11 mouse cellular contexts compared by ENCODE assay signal in genomic region chr8:46713844-46714243, GRCm38 (mm10). TPM values are rescaled to one million over a fixed set of nuclear protein-coding genes. Genes with fewer than 3 reads are reported as not detected.
DNase-seq lines count a peak whose midpoint lies in the region; ATAC-seq lines count a peak whose summit lies in the region.
"Had no signal": no experiment of that assay in that cellular context is flagged by ENCODE, and none has a peak within 500 bp of the region (broad histone marks: within the 10 kb centered on the region; RNA-seq: fewer than 3 reads in every experiment).

No protein-coding gene starts in this region.

- peak; percentile 20 for DNase-seq in heart, adult 8-10 months (ENCODE audit: low spot score)
- peak; percentile 14 for DNase-seq in heart, postnatal 4 days
- DNase-seq in c-Kit-positive CD71-positive TER-119-positive erythroid progenitor cells, embryonic 14.5 days (ENCODE audit: low spot score) = no peak
- no peak for DNase-seq in embryo, embryonic 11 days
- no peak for DNase-seq in gastrocnemius, postnatal 4 days (ENCODE audit: low spot score in 2 of 2)
- DNase-seq: adrenal gland, postnatal 25 days had no signal

- no peak overlapping the region for H3K9ac ChIP-seq in heart, embryonic 11.5 days (ENCODE audit: low read depth, low read length)

- no peaks in the 10 kb centered on the region for H3K4me1 ChIP-seq in heart, embryonic 11.5 days (ENCODE audit: control insufficient read depth, insufficient read depth, low read length)

- no peaks in the 10 kb centered on the region for H3K36me3 ChIP-seq in heart, embryonic 11.5 days (ENCODE audit: control insufficient read depth, insufficient read depth, low read length)
- H3K36me3 ChIP-seq: hindbrain, embryonic 10.5 days; midbrain, embryonic 10.5 days had no signal

- H3K4me2 ChIP-seq in heart, embryonic 11.5 days = no peak overlapping the region

- ATAC-seq in heart, embryonic 11.5 days (replicated peaks; ENCODE audit: insufficient number of reproducible peaks, low FRiP score, low TSS enrichment) = no peak
- peak; percentile 78 for ATAC-seq in CD4-positive, CD25-positive, alpha-beta regulatory T cell, adult 4 months
- ATAC-seq in monocyte, adult 5-6 weeks (replicated peaks; ENCODE audit: insufficient number of reproducible peaks, low FRiP score, low TSS enrichment, poor library complexity, severe bottlenecking) = 0 out of 2 replicates have a peak, but pooled peaks have one; percentile 53

- 59% methylated on average over 6 of the region's 6 CpGs for WGBS in heart, embryonic 11.5 days (ENCODE audit: insufficient replicate concordance)

- H3K27ac ChIP-seq in heart, embryonic 11.5 days (ENCODE audit: low read depth, low read length) = no peak overlapping the region
- H3K27ac ChIP-seq: hindbrain, embryonic 10.5 days; midbrain, embryonic 10.5 days had no signal

- no peaks in the 10 kb centered on the region for H3K27me3 ChIP-seq in heart, embryonic 11.5 days (ENCODE audit: control insufficient read depth, insufficient read depth, low read length)

- no peaks in the 10 kb centered on the region for H3K9me3 ChIP-seq in heart, embryonic 11.5 days (replicated peaks; ENCODE audit: control insufficient read depth, low read length)
- H3K9me3 ChIP-seq: hindbrain, embryonic 10.5 days; midbrain, embryonic 10.5 days had no signal

- no peak overlapping the region for H3K4me3 ChIP-seq in heart, embryonic 11.5 days (ENCODE audit: low read depth, low read length)
- H3K4me3 ChIP-seq: hindbrain, embryonic 10.5 days; midbrain, embryonic 10.5 days had no signal

RNA-seq across cellular contexts. Expression of gene Irf2, which starts 25.7 kb away (rescaled TPM):
- 10 to 100 TPM; 26.0 to 34.6 (median 27.6) TPM for total RNA-seq in heart, adult 8-10 months (2022)
- polyA plus RNA-seq in heart, embryonic 11.5 days (2014; fragmentation: Nextera tagmentation; extraction: Ambion mirVana) = 11.6 and 16.5 TPM in 2 replicates
- polyA plus RNA-seq in CD4-positive, CD25-positive, alpha-beta regulatory T cell, adult 4 months (2017; shearing (Covaris generic)) = 100 to 1,000 TPM; 244 to 267 TPM
- 10 to 100 TPM; 29.6 to 36.3 TPM for total RNA-seq in heart, postnatal 4 days (2021)
- total RNA-seq in monocyte, adult 5-6 weeks (2017) = 109 to 271 TPM (median 146 TPM) in 3 replicates
- total RNA-seq in gastrocnemius, postnatal 4 days (2021) = 10 to 100 TPM; 34.2 to 41.5 TPM

Comparison
In these comparisons a context has a peak if more than half of its experiments do, and no peak if none do; other contexts are left out.
1. DNase-seq: peak in heart, adult 8-10 months (single experiment) and heart, postnatal 4 days (single experiment); none in c-Kit-positive CD71-positive TER-119-positive erythroid progenitor cells, embryonic 14.5 days (single experiment), embryo, embryonic 11 days (single experiment) and gastrocnemius, postnatal 4 days (0 of 2).